23 mouse cellular contexts compared by ENCODE assay signal in the genomic region with DNA sequence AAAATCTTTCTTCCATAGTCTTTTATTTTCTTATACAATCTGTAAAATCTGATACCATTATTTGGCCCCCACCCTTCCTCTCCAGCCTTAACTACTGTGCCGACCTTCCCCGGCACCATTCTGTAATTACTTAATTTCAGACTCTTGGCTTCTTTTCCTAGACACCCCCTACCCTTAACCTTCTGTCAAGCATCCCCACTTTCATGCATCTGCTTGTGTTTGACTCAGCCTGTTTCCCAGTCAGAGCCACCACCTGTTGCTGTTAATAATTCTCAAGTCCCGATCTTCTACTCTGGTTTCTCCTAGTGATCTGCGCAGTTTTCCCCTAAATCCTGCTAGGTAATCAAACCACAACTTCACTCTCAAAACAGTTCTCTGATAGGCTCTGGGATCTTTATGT.
DNase-seq lines count a peak whose midpoint lies in the region; ATAC-seq and TF ChIP-seq lines count a peak whose summit lies in the region.
"Had no signal": no experiment of that assay in that cellular context is flagged by ENCODE, and none has a peak within 500 bp of the region (broad histone marks: within the 10 kb centered on the region; RNA-seq: fewer than 3 reads in every experiment).

No protein-coding gene starts in this region.

- no peak overlapping the region for H3K9ac ChIP-seq in forebrain, postnatal 0 days
- H3K9ac ChIP-seq in forebrain, embryonic 11.5 days (ENCODE audit: low read length) = no peak overlapping the region
- H3K9ac ChIP-seq: embryonic facial prominence, embryonic 15.5 days; heart, embryonic 13.5 days; hindbrain, embryonic 13.5 days had no signal

- WGBS in forebrain, postnatal 0 days = 74% methylated on average over 4 of the region's 4 CpGs
- 91% methylated on average over 4 of the region's 4 CpGs for WGBS in forebrain, embryonic 11.5 days

- H3K4me2 ChIP-seq in forebrain, postnatal 0 days (ENCODE audit: low read depth) = no peak overlapping the region
- H3K4me2 ChIP-seq in forebrain, embryonic 11.5 days (ENCODE audit: low read depth, low read length, severe bottlenecking) = no peak overlapping the region
- H3K4me2 ChIP-seq: embryonic facial prominence, embryonic 15.5 days; heart, embryonic 13.5 days; hindbrain, embryonic 13.5 days had no signal

- H3K27ac ChIP-seq in forebrain, postnatal 0 days (ENCODE audit: low read depth, low read length) = no peak overlapping the region
- no peak overlapping the region for H3K27ac ChIP-seq in forebrain, embryonic 11.5 days (ENCODE audit: low read depth, low read length)
- no peak overlapping the region for H3K27ac ChIP-seq in left cerebral cortex, adult 2 months
- H3K27ac ChIP-seq: embryonic facial prominence, embryonic 15.5 days; forebrain, embryonic 10.5 days; heart, embryonic 13.5 days; hindbrain, embryonic 13.5 days had no signal

- no peak overlapping the region for H3K4me3 ChIP-seq in forebrain, postnatal 0 days (ENCODE audit: low read depth, low read length)
- no peak overlapping the region for H3K4me3 ChIP-seq in forebrain, embryonic 11.5 days (ENCODE audit: low read depth, low read length)
- H3K4me3 ChIP-seq in left cerebral cortex, adult 2 months = no peak overlapping the region
- H3K4me3 ChIP-seq: embryonic facial prominence, embryonic 15.5 days; erythroblast, embryonic 14.5 days; forebrain, embryonic 10.5 days; heart, embryonic 13.5 days; hindbrain, embryonic 13.5 days had no signal

- intact Hi-C loops in left cerebral cortex, postnatal 4 days (cut with DNase I) = no loop called here
- intact Hi-C loops in left cerebral cortex, adult 2 months (cut with DNase I) = no loop called here

- no peaks in the 10 kb centered on the region for H3K4me1 ChIP-seq in forebrain, postnatal 0 days (ENCODE audit: insufficient read depth)
- no peaks in the 10 kb centered on the region for H3K4me1 ChIP-seq in forebrain, embryonic 11.5 days (replicated peaks; ENCODE audit: control insufficient read depth, insufficient read depth, low read length)
- H3K4me1 ChIP-seq: embryonic facial prominence, embryonic 15.5 days; forebrain, embryonic 10.5 days; heart, embryonic 13.5 days; hindbrain, embryonic 13.5 days had no signal

- no peak for ATAC-seq in forebrain, postnatal 0 days
- ATAC-seq in forebrain, embryonic 11.5 days (replicated peaks; ENCODE audit: low FRiP score) = no peak
- ATAC-seq: activated CD4-positive, CD25-positive, alpha-beta regulatory T cell, adult 4 months; intestine, embryonic 16.5 days; Patski had no signal

- no peaks in the 10 kb centered on the region for H3K36me3 ChIP-seq in forebrain, postnatal 0 days (ENCODE audit: insufficient read depth)
- no peaks in the 10 kb centered on the region for H3K36me3 ChIP-seq in forebrain, embryonic 11.5 days (ENCODE audit: control insufficient read depth, insufficient read depth, low read length)
- H3K36me3 ChIP-seq: embryonic facial prominence, embryonic 15.5 days; forebrain, embryonic 10.5 days; heart, embryonic 13.5 days; hindbrain, embryonic 13.5 days had no signal

- H3K9me3 ChIP-seq in forebrain, postnatal 0 days (ENCODE audit: low read length) = no peaks in the 10 kb centered on the region
- H3K9me3 ChIP-seq in forebrain, embryonic 11.5 days (ENCODE audit: control insufficient read depth, low read length) = no peaks in the 10 kb centered on the region
- H3K9me3 ChIP-seq: embryonic facial prominence, embryonic 15.5 days; forebrain, embryonic 10.5 days; heart, embryonic 13.5 days; hindbrain, embryonic 13.5 days had no signal

- DNase-seq in embryo, embryonic 10.5 days (ENCODE audit: low spot score) = peak; percentile 5
- DNase-seq in embryo, embryonic 9.5 days (ENCODE audit: extremely low spot score) = no peak
- DNase-seq in forebrain, postnatal 0 days = peak; percentile 18
- DNase-seq in forebrain, embryonic 11.5 days (ENCODE audit: low spot score) = no peak
- DNase-seq in left cerebral cortex, postnatal 4 days = peak; percentile 45
- DNase-seq in left cerebral cortex, adult 2 months (ENCODE audit: extremely low spot score in 1 of 2, low spot score in 2 of 2) = no peak
- DNase-seq in frontal cortex, postnatal 36 days (ENCODE audit: low spot score in 2 of 2) = no peak
- DNase-seq: adrenal gland, postnatal 14 days; cerebellum, adult 8-10 months; cerebellum, postnatal 36 days; gastrocnemius, postnatal 36 days; heart, adult 11 months; heart, postnatal 36 days; kidney, adult 2 months had no signal

- no peak for TF ChIP-seq CTCF in forebrain, postnatal 0 days (IDR thresholded peaks at IDR 0.05; ENCODE audit: low read depth)
- no peak for TF ChIP-seq CTCF in left cerebral cortex, adult 2 months (IDR thresholded peaks at IDR 0.05)

- no peaks in the 10 kb centered on the region for H3K27me3 ChIP-seq in forebrain, postnatal 0 days (ENCODE audit: insufficient read depth, low read length)
- no peaks in the 10 kb centered on the region for H3K27me3 ChIP-seq in forebrain, embryonic 11.5 days (ENCODE audit: control insufficient read depth, insufficient read depth, low read length)
- H3K27me3 ChIP-seq: CH12.LX; embryonic facial prominence, embryonic 15.5 days; heart, embryonic 13.5 days; hindbrain, embryonic 13.5 days; Patski had no signal

Comparison
In these comparisons a context has a peak if more than half of its experiments do, and no peak if none do; other contexts are left out.
1. DNase-seq: peak in embryo, embryonic 10.5 days (single experiment), forebrain, postnatal 0 days (single experiment) and left cerebral cortex, postnatal 4 days (single experiment); none in embryo, embryonic 9.5 days (single experiment), forebrain, embryonic 11.5 days (single experiment), left cerebral cortex, adult 2 months (0 of 2) and frontal cortex, postnatal 36 days (0 of 2).